Mouse (Mus musculus) retina, postnatal 7 days (tissue): ENCODE results near the gene Furin.
A peak's percentile ranks its signal among the peaks of the same experiment; 100 is the strongest.

ENCODE experiments used
- DNase-seq: peaks from one replicate; pipeline ENCODE4 v3.0.0-alpha.2; 2012; ENCODE audit warnings: low read depth, low spot score

Furin gene

DNA sequence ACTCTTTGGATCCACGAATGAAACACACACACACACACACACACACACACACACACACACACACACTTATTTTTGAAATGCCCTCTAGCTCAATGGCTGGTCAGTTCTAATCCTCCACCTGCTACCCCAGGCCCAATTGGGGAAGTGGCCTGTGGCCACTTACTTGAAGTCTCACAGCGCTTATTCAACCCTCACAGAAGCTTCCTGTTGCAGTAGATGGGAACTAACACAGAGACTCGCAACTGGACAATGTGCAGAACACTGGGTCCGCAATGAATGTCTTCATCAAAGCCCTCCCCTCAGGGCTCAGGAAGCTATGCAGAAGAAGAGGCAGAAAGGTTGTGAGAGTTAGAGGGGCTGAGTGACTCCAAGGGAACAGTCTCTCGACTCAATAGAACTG is 22.5 kb upstream of the Furin start:
- no peak for DNase-seq

DNA sequence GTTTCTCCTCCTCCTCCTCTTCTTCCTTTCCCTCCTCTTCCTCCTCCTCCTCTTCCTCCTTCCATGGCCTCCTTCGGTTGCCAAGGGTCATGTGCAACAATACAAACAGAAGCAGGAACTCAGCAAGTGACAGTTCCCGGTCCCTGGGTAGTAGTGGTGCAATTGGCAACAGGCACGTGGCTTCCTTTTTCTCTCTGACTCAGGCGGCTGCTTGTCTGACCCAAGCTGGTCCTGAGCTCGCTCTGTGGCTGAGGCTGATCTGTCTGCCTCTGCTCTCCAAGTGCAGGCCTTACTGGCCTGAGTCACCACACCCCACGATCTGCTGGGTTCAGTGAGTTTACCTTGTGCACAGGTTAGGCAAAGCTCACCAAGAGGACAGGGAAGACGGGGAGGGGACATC is 21.1 kb upstream of the Furin start:
- no peak for DNase-seq

DNA sequence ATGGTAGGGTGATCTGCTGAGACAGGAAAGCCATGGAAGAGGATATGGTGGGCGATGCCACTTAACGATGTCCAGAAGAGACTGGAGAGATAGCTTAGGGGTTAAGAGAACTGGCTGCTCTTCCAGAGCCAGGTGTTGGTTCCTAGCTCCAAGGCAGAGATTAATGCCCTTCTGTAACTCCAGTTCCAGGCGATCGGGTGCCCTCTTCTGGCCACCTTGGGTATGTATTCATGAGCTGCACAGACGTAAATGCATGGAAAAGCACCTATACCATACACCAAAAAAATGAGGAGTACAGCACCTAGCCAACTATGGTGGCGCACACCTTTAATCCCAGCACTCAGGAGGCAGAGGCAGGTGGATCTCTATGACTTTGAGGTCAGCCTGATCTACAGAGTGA is 19.5 kb upstream of the Furin start:
- no peak for DNase-seq

DNA sequence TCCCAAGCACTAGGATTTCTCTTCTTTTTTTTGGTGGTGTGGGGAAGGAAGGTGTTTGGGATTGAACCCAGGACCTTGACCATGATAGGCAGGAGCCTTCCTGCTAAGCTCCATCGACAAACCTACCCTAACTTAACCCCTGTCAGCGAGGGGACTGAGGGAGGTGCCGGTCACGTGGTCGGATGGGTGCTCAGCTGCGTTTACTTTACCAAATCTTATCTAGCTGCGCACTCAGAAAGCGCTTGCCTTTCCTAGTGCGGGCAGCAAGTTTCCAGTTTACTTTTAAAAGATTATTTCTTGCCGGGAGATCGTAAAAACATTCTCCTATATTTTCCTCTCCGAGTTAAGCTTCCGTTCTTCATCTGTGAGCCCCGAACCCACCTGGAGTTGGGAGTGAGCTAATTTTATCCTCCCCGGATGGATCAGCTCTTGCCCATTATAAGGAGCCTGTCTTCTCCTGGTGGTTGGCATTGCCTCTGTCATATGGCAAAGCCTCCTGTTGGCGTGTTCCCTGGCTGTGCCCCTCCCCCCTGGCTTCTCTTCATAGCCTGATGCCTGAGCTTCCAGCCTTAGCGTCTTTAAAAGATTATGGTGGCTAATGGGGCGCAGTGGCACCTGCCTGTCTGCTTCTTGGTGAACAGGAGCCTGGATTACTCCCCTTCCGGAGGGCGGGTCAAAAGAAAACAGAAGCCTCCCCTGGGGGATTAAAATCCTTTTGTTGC is 17.7 kb upstream of the Furin start:
- peak; percentile 65 for DNase-seq

DNA sequence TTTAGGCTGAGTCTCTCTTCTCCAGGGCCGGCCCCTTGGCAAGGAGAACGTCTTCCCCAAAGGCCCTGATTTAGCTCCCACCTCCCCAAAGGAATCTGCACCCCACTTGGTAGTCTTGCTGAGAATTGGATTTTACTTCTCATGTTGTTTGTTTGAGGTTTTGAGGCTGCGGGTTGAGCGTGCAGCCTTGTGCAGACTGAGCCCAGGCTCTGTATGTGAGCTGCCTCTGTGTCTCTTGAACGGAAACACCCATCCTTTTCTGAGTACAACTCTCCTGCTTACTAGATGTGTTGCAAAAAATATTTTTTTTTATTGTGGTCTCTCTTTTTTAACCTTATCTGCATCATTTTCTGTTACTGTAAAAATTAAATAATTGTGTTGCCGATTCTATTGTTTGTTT is 16.3 kb upstream of the Furin start:
- DNase-seq: no peak

DNA sequence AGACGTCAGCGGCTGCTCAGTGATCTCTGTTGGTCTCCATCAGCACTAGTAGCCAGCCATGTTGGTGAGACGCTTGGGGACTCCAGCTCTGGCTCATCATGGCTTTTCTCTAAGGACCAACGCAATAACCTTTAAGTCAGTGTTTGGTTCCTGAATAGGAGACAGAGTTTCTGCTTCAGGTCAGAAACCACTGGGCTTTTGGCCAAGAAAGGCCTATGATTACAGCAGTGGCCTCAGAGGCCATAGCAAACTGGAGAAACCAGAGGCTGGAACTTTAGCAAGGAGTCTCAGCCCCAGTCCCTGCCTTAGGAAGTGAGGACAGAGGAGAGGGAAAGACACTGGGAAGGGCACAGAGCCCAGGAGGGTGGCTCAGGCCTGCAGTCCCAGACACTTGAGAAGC is 15.3 kb upstream of the Furin start:
- no peak for DNase-seq

DNA sequence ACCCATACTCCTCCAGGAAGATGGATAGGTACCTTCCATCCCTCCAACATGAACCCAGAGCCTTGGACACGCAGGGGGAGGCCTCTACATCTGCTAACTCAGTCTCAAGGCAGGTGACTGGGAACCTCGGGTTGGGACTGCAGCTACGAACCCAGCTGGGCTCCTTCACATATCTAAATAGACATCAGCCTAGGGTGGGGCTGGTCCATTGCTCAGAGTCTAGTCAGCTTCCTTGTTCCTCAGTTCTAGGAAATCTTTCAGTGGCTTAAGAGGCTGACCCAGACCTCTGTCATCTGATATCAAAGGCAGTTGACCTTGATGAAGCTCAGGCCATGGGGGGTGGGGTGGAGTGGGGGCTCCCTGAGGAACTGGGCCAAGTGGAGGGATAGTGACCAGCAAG is 14.0 kb upstream of the Furin start:
- DNase-seq: no peak

DNA sequence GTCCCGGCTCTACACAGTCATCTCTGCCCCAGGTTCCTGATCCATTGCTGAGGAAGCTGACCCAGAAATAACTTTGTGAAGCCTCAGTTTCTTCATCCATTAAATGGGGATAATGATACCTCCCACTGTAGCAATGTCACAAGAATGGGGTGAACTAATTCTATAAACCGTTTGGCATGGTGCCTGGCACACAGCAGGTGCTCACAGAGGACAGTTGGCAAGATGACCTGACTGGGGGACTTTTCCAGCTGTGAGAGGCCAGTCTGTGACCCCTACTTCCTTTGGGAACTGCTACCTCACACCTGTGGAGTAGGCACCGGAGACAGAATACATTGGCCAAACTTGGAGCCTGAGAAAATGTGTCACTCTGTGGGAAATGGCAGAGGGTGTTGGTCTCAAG is 12.8 kb upstream of the Furin start:
- DNase-seq: no peak

DNA sequence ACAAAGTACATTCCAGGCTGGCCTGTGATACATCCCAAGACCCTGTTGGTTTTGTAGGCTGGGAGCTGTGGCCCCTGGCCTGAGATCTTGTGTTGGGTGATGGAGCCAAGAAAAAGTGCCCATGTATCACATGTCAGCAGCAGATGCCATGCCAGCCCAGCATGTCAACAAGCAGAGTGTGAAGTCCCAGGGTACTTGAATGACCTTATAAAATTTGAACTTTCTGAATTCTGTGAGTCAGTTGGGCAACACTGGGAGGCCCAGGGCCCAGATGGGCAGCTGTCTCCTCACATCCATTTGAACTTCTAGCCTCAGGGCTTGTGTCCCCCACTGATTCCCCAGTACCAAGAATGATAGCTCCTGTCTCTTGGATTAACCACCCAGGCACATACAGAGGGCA is 12.4 kb upstream of the Furin start:
- DNase-seq: no peak

DNA sequence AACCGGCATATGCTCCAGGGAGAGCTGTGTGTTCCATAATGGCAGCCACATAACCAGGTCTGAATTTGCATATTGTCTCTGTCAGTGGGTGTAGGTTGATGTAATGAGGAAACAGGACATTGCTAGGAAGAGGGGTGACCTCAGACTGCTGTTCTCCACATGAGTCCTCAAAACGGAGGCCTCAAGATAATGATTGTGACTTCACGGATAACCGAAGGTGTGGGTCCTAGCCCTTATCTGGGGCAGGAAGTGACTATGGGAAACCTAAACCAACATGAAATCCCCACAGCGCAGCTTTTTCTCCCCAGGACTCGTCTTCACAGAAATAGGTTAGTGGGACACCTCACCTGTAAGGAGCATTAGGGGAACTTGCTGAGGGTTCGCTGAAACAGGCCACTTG is 11.7 kb upstream of the Furin start:
- no peak for DNase-seq

DNA sequence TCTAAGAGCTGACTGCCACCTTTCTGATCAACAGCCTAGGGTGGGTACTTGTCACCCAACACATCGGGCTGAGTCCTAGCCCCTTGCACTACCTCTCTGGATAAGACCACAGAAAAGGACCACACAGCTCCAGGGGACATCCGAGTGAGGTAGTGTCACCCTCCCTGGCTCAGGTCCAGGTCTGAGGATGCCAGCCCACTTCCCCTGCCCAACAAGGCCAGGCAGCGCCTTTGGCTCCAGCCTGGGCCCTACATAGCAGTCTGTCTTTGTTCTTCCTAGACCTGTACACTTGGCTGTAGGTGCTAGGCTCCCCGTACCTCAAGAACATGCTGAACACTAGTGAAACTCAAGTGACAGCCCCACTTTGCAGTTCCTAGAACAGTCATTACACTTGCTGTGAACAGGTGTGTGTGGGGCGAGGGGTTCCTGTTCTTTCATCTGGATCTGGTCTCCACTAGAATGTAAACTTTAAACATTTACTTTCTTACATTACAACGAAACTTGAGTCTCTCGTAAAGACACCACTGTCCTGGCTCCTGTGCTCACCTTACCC is 9.1 kb upstream of the Furin start:
- DNase-seq: no peak

DNA sequence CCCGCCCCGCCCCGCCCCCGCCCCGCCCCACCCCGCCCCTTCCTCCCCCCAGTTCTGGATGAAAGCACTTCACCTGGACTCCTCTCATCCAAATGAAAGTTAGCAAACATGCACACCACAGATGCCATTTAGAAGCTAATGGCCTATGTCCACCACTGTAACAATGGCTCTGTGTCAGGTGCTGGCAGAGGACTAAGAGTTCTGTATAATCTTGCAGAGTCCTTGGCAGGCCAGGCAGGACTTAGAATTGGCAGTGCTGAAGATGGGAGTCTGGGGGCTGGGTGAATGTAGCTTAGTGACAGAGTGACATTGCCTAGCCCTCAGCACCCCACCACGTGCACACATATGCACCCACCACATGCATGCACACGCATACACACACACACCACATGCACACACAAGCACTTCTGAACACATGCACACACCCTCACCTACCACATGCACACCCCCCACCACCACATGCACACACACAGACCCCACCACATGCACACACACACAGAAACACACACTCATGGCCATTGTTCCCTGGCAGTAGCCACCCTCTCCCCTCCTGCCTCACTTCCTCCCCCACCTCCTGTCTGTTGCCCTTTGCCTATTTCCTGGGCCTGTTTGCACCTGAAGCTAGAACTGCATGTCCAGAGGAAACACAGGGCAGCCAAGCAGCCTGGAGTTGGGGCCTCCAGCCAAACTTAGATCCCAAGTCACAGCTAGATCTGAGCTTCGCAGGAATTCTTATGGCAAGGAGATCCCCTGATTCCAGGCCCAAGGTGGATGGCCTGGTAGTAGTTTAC is 8.5 kb upstream of the Furin start:
- no peak for DNase-seq

DNA sequence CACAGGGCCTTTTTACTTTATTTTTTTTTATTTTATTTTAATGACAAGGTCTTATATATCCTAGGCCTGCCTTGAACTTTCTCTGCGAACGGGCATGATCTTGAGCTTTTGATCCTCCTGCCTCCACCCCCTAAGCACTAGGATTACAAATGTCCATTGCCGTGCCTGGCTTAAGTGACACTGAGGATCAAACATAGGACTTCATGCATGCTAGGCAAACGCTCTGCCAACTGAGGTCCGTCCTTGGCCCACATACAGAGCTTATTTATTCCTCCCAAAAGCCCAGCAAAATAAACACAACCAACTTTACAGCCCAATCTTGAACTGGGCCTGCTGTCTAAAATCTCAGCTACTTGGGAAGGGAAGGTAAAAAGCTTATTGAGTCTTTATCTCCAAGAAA is 7.5 kb upstream of the Furin start:
- DNase-seq: no peak

DNA sequence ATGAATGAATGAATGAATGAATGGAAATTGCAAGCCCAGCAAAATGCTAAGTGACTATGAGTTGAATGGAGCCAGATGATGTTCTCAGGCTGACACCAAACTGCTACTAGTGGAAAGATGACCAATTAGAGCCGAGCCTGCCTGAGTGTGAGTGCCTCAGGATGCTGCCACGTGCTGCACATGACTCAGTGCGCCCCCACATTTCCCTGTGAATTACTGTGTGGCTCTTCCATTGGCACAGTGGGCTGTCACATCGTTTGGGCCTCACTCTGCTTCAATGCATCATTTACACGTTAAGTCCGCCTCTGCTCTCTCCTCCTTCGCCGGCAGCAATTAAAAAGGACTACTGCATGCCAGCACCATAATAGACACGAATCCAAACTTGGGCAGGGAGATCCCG is 7.0 kb upstream of the Furin start:
- no peak for DNase-seq

DNA sequence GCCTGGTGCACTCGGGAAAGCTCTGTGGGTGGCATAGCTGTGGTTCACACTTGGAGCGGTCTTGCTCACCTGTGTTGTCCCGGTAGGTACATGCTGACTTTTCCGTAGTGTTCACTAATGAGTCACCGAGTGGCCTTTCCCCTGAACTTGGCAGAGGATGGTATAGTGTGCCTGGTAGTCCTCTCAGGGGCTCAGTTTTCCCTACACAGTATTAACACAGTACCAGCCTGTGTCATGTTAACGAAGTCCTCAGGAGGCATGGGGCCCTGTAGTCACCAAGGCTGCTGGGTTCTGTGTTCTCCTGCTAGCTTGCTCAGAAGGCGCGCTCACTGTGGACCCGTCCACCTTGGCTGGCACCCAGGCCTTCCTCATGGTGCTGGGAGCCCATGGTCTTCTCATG is 5.1 kb upstream of the Furin start:
- no peak for DNase-seq

DNA sequence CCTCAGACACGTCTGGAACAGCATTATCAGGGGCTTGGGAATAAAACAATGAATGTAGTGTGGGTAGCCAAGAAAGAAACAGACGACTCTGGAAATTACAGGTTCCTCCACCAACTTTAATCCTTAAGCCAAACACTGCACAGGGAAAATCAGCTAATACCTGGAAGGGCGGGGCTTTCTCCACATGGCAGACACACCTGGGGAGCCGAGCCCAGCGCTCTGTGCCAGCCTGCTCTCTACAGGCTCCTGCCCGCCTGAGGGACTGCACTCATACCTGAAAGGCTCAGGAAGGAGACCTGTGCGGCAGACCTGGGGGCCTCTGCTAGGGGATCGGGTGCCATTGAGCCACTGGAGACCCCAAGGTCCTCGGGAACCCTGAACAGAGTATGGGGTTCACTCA is 2.5 kb upstream of the Furin start:
- DNase-seq: no peak

DNA sequence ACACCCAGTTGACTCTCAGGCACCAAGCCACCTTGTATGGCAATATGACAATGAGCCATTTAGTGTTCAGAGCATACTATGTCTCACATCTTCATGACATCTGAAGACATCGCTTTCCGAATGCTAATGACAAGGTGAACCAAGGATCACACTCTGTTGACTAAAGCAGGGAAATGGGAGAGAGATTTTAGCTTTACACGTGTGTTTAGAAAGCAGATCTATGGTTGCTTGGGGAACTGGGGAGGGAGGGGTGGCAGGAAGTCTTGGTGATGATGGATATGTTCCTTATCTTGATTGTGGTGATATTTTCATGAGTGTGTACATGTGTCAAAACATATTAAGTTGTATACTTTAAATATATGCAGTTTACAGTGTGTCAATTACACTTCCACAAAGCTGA is 950 bp upstream of the Furin start:
- no peak for DNase-seq

DNA sequence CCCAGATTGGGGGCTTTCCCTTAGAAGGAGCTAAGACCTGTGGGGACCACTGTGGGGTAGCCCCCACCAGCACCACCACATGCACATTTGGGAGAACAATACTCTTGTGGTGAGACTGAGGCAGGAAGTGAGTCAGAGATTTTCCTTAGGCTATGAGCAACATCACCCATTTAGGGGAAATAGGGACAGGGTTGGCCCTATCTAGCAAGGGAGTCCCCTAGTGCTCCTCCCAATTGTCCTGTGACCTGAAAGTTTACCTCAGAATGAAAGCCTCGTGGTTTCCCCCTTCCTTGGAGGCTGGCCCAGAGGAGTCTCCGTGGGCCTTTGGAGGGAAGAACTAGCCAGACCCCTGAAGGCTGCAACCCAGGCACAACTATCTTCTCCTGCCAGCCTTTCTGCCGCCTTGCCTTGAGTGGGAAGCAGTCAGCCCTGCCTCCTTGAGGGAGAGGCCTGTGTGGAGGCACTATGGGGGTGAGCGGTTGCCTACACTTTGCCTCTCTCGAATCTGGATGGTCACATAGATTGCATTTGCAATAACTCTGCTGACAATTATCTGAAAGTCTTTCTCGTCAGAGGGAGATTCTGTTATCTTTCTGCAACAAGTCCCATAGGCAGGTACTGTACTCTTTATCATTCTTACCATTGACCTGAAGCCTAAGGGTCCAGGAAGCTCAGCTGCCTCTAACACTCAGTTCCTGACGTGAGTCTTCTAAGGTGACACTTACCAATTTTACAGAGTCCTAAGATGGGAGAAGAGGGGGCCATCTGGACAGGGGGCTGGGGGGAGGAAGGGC is 938 bp downstream of the Furin start:
- DNase-seq: no peak

DNA sequence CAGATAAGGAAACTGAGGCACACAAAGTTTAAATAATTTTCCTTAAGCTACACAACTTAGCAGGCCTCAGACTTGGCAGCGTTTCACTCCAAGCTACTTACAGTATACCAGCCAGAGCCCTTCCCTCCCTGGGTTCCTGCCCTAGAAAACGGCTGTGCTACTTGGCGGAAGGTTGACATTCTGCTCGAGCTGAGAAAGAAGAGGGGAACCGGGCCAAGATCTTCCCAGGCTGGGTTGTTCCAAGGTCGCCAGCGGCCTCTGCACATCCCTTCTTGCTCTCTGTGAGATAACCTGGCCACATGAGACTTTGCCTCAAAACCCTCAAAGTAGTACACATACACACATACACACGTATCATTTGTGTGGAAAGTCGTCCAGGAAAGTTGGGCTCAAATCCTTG is 1.7 kb downstream of the Furin start:
- no peak for DNase-seq

DNA sequence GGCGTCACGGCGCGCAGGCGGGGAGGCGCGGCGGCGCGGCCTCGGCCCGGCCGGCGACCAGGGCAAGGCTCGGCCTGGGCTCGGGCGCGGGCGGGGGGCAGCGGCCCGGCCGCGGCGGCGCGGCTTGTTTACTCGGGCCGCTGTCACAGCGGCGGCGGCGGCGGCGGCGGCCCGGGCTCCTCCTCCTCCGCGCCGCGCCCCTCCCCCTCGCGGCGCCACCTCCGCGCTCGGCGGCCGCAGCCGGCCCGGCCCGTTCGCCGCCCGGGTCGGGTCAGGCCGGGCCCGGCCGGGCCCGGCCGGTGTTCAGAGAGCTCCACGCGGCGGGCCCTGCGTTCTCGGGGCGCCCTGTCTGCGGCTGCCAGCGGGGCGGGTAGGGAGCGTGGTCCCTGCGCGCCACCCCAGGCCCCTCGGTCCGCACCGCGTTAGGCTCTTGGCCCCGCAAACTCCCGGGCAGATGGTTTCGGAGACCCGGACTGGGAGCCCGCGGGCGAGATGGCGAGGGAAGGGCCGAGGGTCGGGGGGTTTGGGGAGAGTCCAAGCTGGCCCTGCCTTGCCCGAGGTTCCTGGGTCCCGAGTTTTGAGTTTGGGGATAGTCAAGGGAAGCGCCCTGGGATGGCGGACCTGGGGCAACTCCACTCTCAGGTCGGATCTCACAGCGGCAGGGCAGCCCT is 2.5 kb downstream of the Furin start:
- DNase-seq: peak; percentile 57

DNA sequence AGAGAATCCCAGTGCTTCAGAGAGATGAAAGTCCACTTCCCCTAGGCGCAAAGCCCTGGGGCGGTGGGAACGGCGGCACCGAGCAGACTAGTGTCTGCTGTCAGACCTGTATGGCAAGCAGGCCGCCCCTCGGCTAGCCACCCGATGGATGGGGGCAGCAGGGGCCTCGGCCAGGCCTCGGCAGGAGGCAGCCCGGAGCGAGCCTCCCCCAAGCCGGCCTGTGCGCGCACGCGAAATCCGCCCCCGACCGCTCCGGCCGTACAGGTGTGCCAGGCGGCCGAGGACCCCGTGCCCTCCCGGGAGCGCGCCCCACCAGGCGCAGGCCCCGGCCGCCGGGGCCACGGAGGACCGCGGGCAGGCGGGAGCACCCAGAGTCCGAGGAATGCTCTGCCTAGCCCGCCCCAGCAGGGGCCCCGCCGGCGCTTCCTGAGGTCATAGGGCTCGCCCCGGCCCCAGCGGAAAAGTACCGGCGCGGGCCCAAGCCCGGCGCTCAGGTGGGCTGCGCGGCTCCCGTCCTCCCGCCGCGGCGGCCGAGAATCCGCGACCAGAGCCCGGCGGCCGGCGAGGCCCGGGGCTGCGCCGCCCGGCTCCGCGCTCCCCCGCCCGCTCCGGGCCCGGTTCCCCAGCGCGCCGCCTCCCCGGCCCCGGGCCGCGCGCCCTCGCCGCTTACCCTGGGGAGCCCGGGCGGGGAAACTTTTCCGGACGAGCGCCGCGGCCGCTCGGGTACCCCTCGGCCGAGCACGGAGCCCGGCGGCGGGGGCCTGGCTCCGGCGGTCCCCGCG is 3.2 kb downstream of the Furin start:
- DNase-seq: no peak
